Mouse (Mus musculus) midbrain, embryonic 10.5 days (tissue): ENCODE measurements around the gene Tmem233. TPM values are rescaled to one million over a fixed set of nuclear protein-coding genes. Genes with fewer than 3 reads are reported as not detected.

Source experiments
- DNase-seq: peaks from one replicate; pipeline ENCODE4 v3.0.0-alpha.2; 2017; ENCODE audit warnings: low spot score
- H3K27ac ChIP-seq: fragments of 300-500 bp; sonication (generic); replicated peaks from 2 replicates; pipeline ENCODE4 v1.5.1; 2016; ENCODE audit warnings: mild to moderate bottlenecking
- H3K27me3 ChIP-seq: fragments of 300-500 bp; sonication (generic); 2 replicates; pipeline ENCODE4 v1.6.1; 2016; ENCODE audit warnings: low read depth, mild to moderate bottlenecking; ENCODE audit not compliant: poor library complexity, severe bottlenecking
- H3K36me3 ChIP-seq: fragments of 300-500 bp; sonication (generic); 2 replicates; pipeline ENCODE4 v1.6.1; 2016; ENCODE audit warnings: mild to moderate bottlenecking, moderate library complexity
- H3K4me1 ChIP-seq: fragments of 300-500 bp; sonication (generic); 2 replicates; pipeline ENCODE4 v1.6.1; 2016
- H3K4me3 ChIP-seq: fragments of 300-500 bp; sonication (generic); 2 replicates; pipeline ENCODE4 v1.5.1; 2016; ENCODE audit warnings: mild to moderate bottlenecking, moderate library complexity
- H3K9me3 ChIP-seq: fragments of 300-500 bp; sonication (generic); replicated peaks from 2 replicates; pipeline ENCODE4 v1.6.1; 2016; ENCODE audit warnings: mild to moderate bottlenecking
- WGBS: fragments of 180-500 bp; shearing (Covaris S2); methylation state at CpG from one replicate; pipeline ENCODE4 v1.1.7; 2016; 5-methylcytosine and 5-hydroxymethylcytosine counted together
- polyA plus RNA-seq: library from polyadenylated mRNA; unstranded; fragments of >200 nt; fragmentation: Nextera tagmentation; extraction: Ambion mirVana; gene quantifications from 2 replicates; pipeline ENCODE4 v1.2.1, GENCODE M21; 2016

Tmem233 gene
- polyA plus RNA-seq: not detected in 2 replicates

DNA sequence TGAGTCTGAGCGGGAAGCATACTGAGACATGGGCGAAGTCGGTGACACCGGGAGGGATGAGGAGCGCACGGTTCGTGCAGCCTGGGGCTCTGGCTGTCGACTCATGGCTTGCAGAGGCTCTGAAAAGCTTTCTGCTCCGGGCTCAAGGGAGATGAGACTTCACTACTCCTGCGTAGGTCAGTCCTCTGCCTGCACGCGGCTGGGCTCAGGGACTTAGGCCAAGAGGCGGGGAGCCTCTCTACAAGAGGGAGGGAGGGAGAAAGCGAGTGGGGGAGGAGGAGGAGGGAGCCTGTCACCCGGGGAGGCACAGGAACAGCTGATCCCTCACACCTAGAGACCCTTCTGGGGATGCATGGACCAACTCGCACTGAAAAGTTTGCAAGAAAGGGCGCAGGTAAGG is at the start of gene Tmem233:
TSS of gene Tmem233 (minus strand) at position 164 of the 400 bp plus-strand sequence.
- WGBS: 16% methylated on average over 17 of the region's 17 CpGs

DNA sequence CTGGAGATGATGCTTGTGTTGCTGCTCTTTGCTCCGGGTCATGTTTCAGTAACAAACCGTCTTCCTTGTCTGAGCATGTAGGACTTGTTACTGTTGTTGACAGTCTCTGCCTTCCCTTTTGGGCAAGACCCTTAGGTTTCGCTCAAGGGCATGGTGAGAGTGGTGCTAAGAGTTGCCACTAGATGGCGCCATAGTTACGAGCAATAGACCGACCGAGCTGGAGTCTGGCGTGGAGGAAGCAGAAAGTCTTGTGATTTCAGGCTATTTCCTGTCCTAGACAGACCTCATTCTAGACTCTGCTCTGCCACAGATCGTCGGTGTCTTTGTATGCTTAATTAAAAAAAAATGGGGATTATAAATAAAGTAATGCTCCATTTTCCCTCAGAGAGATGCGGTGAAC is 40.3 kb upstream of the Tmem233 start:
- H3K4me3 ChIP-seq: no peak overlapping the region
- peak; percentile 83 for DNase-seq
- no peaks in the 10 kb centered on the region for H3K9me3 ChIP-seq
- 0 out of 2 replicates have a peak, but pooled peaks cover 4% of the 10 kb centered on the region for H3K27me3 ChIP-seq
- H3K27ac ChIP-seq: 0 out of 2 replicates have a peak overlapping the region, but pooled peaks have one; percentile 17
- 12% methylated on average over 11 of the region's 11 CpGs for WGBS
- peaks cover 12% of the 10 kb centered on the region; the same call in 1 of the 2 replicates for H3K4me1 ChIP-seq
- no peaks in the 10 kb centered on the region for H3K36me3 ChIP-seq

More for the DNA sequence above, at the start of gene Tmem233:
- H3K4me3 ChIP-seq: peak within 1 kb of the TSS; percentile 30
- H3K9me3 ChIP-seq: no peaks in the 10 kb centered on the region
- peaks cover 25% of the 10 kb centered on the region for H3K27me3 ChIP-seq
- no peaks in the 10 kb centered on the region for H3K36me3 ChIP-seq
- DNase-seq: peak; percentile 14
- H3K27ac ChIP-seq: no peak within 1 kb of the TSS
- H3K4me1 ChIP-seq: peaks cover 10% of the 10 kb centered on the region

DNA sequence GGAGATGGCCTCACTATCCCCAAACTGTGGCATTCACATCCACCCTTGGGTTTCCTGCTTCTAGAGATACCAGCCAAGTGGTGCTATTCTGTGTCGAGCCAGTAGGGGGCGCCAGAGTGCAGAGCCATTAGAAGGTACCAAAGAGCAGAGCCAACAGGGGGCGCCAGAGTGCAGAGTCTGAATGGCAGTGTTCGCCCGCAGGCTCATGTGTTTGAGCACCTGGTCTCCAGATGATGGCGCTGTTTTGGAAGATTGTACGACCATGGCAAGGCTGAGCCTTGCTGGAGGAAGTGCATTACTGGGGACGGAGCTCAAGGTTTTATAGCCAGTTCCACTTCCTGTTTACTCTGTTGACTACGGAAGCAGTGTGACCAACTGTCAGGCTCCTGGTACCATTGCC is 33.5 kb upstream of the Tmem233 start:
- H3K9me3 ChIP-seq: no peaks in the 10 kb centered on the region
- no peaks in the 10 kb centered on the region for H3K4me1 ChIP-seq
- H3K27ac ChIP-seq: no peak overlapping the region
- no peaks in the 10 kb centered on the region for H3K36me3 ChIP-seq
- no peaks in the 10 kb centered on the region for H3K27me3 ChIP-seq
- 45% methylated on average over 9 of the region's 9 CpGs for WGBS
- DNase-seq: peak; percentile 46
- no peak overlapping the region for H3K4me3 ChIP-seq

DNA sequence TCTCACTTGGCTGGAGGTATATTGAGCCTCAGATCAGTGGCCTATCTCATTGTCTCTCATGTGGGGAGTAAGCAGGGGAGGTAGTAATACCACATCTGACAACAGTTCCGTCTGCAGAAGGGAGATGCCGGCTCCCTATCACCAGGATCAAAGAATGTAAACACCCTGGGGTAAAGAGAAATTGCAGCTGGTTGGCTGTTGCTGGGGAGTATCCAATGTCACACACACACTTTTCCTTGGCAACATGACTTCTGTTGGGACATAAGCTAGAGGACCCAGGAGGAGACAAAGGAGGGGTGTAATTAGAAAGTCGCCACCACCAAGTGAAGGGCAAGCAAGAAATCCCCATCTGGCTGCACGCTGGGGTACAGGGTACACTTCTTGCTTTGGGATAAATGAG is 33.1 kb upstream of the Tmem233 start:
- Histone ChIP-seq H3K36me3 (no peaks in the 10 kb centered on the region), H3K4me3 (no peak overlapping the region), H3K4me1 (no peaks in the 10 kb centered on the region), H3K9me3 (no peaks in the 10 kb centered on the region), H3K27me3 (no peaks in the 10 kb centered on the region), H3K27ac (no peak overlapping the region)
- 81% methylated on average over 4 of the region's 4 CpGs for WGBS
- DNase-seq: no peak

DNA sequence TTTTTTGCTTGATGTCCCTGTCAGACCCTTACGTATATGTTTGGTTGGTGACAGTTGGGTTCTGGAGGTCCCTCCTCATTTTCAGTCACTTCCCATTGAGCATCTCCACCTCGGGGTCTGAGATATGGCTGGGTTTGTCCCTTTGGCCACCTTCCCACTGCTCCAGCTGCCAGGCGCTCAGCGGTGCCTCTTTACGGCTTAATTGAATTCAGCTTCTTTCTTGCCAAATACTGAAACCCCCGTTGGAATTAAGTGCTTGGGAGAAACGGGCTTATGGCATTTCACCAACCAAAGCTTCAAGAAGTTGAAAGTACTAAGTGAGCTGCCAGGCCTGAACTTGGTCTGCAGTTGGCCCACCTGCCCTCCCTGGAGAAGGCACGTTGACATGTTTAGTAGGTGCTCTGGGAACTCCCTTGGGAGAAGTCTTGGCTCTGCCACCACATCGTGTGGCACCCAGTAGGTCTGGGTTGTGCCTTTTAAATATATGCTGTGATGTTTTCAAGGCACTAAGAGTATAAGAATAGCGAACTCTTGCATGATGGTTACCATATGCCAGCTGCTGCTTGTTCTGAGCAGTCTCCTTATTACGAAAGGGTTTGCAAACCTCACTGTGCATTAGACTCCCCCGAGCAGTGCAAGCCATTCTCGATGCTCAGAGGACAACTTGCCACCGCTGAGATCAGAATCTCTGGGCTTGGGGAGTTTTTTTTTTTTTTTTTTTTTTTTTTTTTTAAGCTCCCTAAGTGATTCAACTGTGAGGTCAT is 32.2 kb upstream of the Tmem233 start:
- no peak overlapping the region for H3K27ac ChIP-seq
- H3K4me1 ChIP-seq: no peaks in the 10 kb centered on the region
- no peak overlapping the region for H3K4me3 ChIP-seq
- H3K27me3 ChIP-seq: no peaks in the 10 kb centered on the region
- DNase-seq: no peak
- H3K36me3 ChIP-seq: no peaks in the 10 kb centered on the region
- no peaks in the 10 kb centered on the region for H3K9me3 ChIP-seq
- 82% methylated on average over 14 of the region's 14 CpGs for WGBS

DNA sequence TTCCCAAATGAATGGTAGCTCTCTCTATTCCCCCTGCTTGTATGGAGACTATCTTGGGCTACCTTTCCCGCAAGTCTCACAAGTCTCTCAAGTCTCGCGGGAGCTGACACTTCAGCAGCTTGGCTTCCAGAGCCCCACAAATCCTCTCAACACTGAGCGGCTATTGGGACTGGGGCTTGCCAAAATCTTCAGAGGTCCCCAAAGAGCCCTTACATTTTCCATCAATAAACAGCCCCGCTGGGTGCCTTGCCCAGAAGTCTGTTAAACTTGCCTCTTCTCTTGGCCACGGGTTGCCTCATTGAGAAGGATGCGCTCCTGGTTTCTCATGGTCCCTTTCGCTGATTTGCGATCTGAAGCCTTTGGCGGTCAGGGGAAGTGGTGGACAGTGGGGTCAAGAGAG is 25.6 kb upstream of the Tmem233 start:
- no peaks in the 10 kb centered on the region for H3K36me3 ChIP-seq
- no peaks in the 10 kb centered on the region for H3K9me3 ChIP-seq
- no peak overlapping the region for H3K4me3 ChIP-seq
- no peak overlapping the region for H3K27ac ChIP-seq
- WGBS: 94% methylated on average over 10 of the region's 10 CpGs
- H3K27me3 ChIP-seq: no peaks in the 10 kb centered on the region
- H3K4me1 ChIP-seq: no peaks in the 10 kb centered on the region
- DNase-seq: no peak

DNA sequence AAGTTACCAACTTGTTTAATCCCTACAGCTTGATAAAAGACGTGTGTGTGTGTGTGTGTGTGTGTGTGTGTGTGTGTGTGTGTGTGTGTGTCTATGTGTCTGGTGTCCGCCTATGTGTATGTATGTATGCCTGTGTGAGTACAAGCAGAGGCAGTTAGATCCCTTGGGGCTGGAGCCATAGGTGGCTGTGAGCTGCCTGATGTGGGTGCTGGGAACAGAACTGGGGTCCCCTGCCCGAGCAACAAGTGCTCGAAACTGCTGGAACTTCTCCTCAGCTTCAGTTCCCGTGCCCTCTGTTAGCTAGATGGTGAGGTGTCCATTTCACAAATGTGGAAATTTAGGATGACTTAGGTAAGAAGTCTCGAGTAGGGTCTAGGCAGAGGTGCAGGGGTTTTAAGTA is 1.2 kb upstream of the Tmem233 start:
- no peak for DNase-seq
- 91% methylated on average over 6 of the region's 6 CpGs for WGBS
- H3K4me1 ChIP-seq: peaks cover 10% of the 10 kb centered on the region
- H3K27me3 ChIP-seq: peaks cover 25% of the 10 kb centered on the region
- H3K27ac ChIP-seq: no peak overlapping the region
- H3K4me3 ChIP-seq: no peak overlapping the region
- H3K9me3 ChIP-seq: no peaks in the 10 kb centered on the region
- no peaks in the 10 kb centered on the region for H3K36me3 ChIP-seq

DNA sequence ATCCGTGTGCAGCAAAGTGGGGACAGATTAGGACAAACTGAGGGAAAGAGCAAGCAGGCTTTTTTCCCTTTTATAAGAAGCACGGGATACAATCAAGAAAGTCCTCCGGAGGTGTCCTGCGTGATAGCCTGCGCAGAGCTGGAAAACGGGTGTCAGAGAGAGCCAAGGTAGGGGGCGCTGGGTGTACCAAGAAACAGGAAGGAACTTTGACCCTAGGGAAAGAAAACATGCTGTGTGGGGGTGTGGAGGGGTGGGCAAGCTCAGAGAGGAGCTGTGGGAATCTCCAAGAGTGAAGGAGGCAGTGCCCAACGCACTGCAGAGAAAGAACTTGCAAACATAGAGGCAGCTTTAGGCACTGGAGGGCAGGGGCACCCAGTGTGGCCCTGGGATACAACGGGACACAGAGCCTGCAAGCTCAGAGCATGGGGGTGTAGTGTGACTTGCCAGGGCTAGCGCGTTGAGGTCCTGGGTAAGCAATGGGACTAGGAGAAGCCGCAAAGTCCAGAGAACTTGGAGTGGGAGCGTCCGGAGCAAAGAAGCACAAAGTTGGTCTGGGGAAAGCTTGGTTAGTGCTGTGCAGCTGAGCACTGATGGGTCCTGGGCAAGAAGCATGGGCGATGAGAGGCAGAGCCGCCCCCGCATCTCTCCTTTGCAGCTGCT is 673 bp downstream of the Tmem233 start:
- H3K36me3 ChIP-seq: no peaks in the 10 kb centered on the region
- H3K4me1 ChIP-seq: peaks cover 10% of the 10 kb centered on the region
- WGBS: 40% methylated on average over 17 of the region's 17 CpGs
- peaks cover 25% of the 10 kb centered on the region for H3K27me3 ChIP-seq
- H3K27ac ChIP-seq: no peak overlapping the region
- no peaks in the 10 kb centered on the region for H3K9me3 ChIP-seq
- DNase-seq: no peak
- H3K4me3 ChIP-seq: no peak overlapping the region

DNA sequence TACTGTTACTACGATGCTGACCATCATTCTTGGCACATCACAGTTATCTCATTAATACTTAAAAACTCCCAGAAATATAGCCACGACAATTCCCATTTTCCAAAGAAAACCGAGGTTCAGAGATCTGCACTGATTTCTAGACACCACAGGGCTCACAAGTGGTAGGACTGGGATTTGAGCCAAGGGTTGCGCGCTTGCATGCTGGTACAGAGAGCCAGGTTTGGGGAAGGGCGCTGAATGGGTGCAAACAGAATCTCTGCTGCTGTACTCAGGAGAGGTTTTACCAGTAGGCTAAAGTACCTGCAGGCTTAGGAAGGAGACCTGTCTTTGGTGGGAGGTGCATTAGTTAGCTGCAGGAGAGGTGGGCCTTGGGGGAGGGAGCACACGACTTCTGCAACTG is 1.4 kb downstream of the Tmem233 start:
- Histone ChIP-seq H3K27me3 (peaks cover 25% of the 10 kb centered on the region), H3K27ac (no peak overlapping the region), H3K36me3 (no peaks in the 10 kb centered on the region), H3K4me1 (peaks cover 10% of the 10 kb centered on the region), H3K4me3 (no peak overlapping the region), H3K9me3 (no peaks in the 10 kb centered on the region)
- 86% methylated on average over 7 of the region's 7 CpGs for WGBS
- DNase-seq: no peak

DNA sequence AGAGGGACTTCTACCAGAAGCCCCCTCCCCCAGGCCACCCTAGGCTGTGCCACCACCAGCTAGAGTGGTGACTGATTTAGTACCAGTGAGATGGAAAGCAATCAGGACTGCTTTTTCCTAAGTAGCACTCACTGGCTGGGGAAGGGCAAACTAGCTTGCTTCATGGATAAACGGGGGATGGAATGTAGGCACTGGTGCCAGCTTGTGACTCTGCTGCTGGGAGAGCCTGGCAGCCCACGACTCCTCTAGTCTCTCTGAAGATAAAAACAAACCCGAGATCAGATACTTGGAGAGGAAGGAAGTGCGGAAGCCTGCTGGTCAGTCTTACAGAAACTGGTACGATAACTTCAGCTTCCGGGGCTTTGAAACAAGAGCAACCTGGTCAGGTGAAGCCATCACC is 2.3 kb downstream of the Tmem233 start:
- no peaks in the 10 kb centered on the region for H3K9me3 ChIP-seq
- H3K4me3 ChIP-seq: no peak overlapping the region
- peaks cover 25% of the 10 kb centered on the region for H3K27me3 ChIP-seq
- 70% methylated on average over 6 of the region's 6 CpGs for WGBS
- H3K36me3 ChIP-seq: no peaks in the 10 kb centered on the region
- DNase-seq: no peak
- no peak overlapping the region for H3K27ac ChIP-seq
- peaks cover 10% of the 10 kb centered on the region for H3K4me1 ChIP-seq

DNA sequence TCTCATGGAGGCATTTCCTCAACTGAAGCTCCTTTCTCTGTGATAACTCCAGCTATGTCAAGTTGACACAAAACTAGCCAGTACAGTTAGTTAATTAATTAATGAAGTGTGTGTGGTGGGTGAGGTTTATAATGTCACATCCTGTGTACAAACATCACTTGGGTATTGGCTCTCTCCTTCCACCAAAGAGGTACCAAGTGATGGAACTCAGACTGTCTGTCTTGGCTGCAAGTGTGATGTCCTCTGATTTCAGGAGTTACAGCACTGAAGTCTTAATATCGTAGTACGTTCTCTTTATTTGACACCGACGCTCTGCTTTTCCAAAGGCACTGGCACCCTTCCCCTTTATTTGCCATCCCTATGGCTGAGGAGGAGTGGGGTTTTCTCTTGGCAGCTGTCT is 13.4 kb downstream of the Tmem233 start:
- H3K27me3 ChIP-seq: no peaks in the 10 kb centered on the region
- no peak overlapping the region for H3K4me3 ChIP-seq
- no peak overlapping the region for H3K27ac ChIP-seq
- H3K4me1 ChIP-seq: no peaks in the 10 kb centered on the region
- H3K36me3 ChIP-seq: no peaks in the 10 kb centered on the region
- WGBS: 93% methylated on average over 4 of the region's 4 CpGs
- DNase-seq: no peak
- no peaks in the 10 kb centered on the region for H3K9me3 ChIP-seq

DNA sequence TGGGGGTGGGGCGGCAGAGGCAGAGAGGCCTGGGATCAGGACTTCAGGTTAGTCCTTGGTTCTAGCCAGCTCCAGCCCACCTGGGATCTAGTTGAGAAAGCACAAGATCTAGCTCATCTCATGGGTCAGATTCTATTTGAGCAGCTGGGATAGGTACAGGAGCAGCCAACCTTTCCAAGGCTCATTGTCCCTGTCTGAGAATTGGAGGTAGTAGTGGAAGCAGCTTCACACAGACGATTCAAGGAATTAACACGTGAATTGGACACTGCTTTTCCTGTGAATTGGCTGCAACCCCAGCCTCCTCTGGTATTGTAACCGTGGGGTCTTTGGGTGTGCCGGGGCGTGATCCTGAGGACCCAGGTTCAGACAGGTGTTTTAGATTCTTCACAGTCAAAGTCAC is 30.2 kb downstream of the Tmem233 start:
- no peak overlapping the region for H3K4me3 ChIP-seq
- DNase-seq: no peak
- 0 out of 2 replicates have a peak, but pooled peaks cover 4% of the 10 kb centered on the region for H3K4me1 ChIP-seq
- no peaks in the 10 kb centered on the region for H3K9me3 ChIP-seq
- WGBS: 61% methylated on average over 6 of the region's 6 CpGs
- no peak overlapping the region for H3K27ac ChIP-seq
- H3K27me3 ChIP-seq: no peaks in the 10 kb centered on the region
- H3K36me3 ChIP-seq: no peaks in the 10 kb centered on the region

DNA sequence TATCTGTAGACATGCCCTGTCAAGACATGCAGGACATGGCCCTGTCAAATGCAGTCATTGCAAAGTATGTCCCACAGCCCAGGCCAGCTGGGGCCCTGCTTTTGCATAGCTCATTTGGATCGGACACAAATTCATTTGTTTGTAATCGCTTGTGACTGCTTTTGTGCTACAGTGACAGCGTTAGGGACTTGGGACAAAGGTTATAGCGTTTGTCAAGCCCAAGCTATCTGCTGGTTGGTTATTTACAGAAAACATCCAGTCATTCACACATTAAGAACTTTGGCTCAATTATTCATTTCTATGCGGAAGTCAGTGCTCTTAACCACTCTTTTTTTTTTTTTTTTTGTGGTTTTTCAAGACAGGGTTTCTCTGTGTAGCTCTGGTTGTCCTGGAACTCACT is 30.9 kb downstream of the Tmem233 start:
- Histone ChIP-seq H3K27ac (no peak overlapping the region), H3K4me3 (no peak overlapping the region), H3K36me3 (no peaks in the 10 kb centered on the region), H3K4me1 (0 out of 2 replicates have a peak, but pooled peaks cover 4% of the 10 kb centered on the region), H3K9me3 (no peaks in the 10 kb centered on the region), H3K27me3 (no peaks in the 10 kb centered on the region)
- WGBS: 87% methylated on average over 5 of the region's 5 CpGs
- DNase-seq: no peak
